ENCODE assay signal across 8 mouse cellular contexts in genomic region chr2:29054545-29054935, GRCm38 (mm10). TPM values are rescaled to one million over a fixed set of nuclear protein-coding genes. Genes with fewer than 3 reads are reported as not detected.
DNase-seq lines count a peak whose midpoint lies in the region; ATAC-seq and TF ChIP-seq lines count a peak whose summit lies in the region.

No protein-coding gene starts in this region.

- H3K27ac ChIP-seq in kidney, embryonic 15.5 days = no peak overlapping the region
- no peak overlapping the region for H3K27ac ChIP-seq in cortical plate, adult 2 months (ENCODE audit: insufficient read depth, low read length)
- no peak overlapping the region for H3K27ac ChIP-seq in hindbrain, embryonic 15.5 days (replicated peaks)
- no peak overlapping the region for H3K27ac ChIP-seq in midbrain, embryonic 14.5 days (replicated peaks; ENCODE audit: low read depth, low read length)

- H3K36me3 ChIP-seq in kidney, embryonic 15.5 days = no peaks in the 10 kb centered on the region
- H3K36me3 ChIP-seq in hindbrain, embryonic 15.5 days = no peaks in the 10 kb centered on the region
- no peaks in the 10 kb centered on the region for H3K36me3 ChIP-seq in midbrain, embryonic 14.5 days (ENCODE audit: control insufficient read depth, insufficient read depth, low read length)

- no peak for DNase-seq in kidney, adult 18-20 months
- no peak for DNase-seq in midbrain, embryonic 14.5 days
- no peak for DNase-seq in frontal cortex, postnatal 36 days (ENCODE audit: low spot score in 2 of 2)
- no peak for DNase-seq in cerebellum, postnatal 36 days
- no peak for DNase-seq in adrenal gland, adult 8-10 months

- peaks cover 12% of the 10 kb centered on the region for H3K4me1 ChIP-seq in kidney, embryonic 15.5 days
- H3K4me1 ChIP-seq in cortical plate, adult 2 months (ENCODE audit: control insufficient read depth, insufficient read depth, low read length) = no peaks in the 10 kb centered on the region
- peaks cover 11% of the 10 kb centered on the region for H3K4me1 ChIP-seq in hindbrain, embryonic 15.5 days (replicated peaks)
- peaks cover 17% of the 10 kb centered on the region for H3K4me1 ChIP-seq in midbrain, embryonic 14.5 days (ENCODE audit: control insufficient read depth, insufficient read depth, low read length)

- peak; percentile 52 for ATAC-seq in kidney, embryonic 15.5 days (replicated peaks; ENCODE audit: low FRiP score)
- ATAC-seq in hindbrain, embryonic 15.5 days (ENCODE audit: low FRiP score, low read depth) = peak; percentile 44; the same call in 1 of the 2 replicates
- ATAC-seq in midbrain, embryonic 14.5 days (ENCODE audit: low FRiP score, low TSS enrichment) = no peak

- peak overlapping the region; percentile 46 for H3K9ac ChIP-seq in kidney, embryonic 15.5 days
- H3K9ac ChIP-seq in hindbrain, embryonic 15.5 days = peak overlapping the region; percentile 33
- peak overlapping the region; percentile 56 for H3K9ac ChIP-seq in midbrain, embryonic 14.5 days (replicated peaks; ENCODE audit: low read length)

- peak overlapping the region; percentile 49 for H3K4me3 ChIP-seq in kidney, embryonic 15.5 days (replicated peaks)
- H3K4me3 ChIP-seq in cortical plate, adult 2 months (ENCODE audit: insufficient read depth, low read length) = peak overlapping the region; percentile 33; the same call in 1 of the 2 replicates
- H3K4me3 ChIP-seq in hindbrain, embryonic 15.5 days = peak overlapping the region; percentile 46
- peak overlapping the region; percentile 47 for H3K4me3 ChIP-seq in midbrain, embryonic 14.5 days (replicated peaks; ENCODE audit: low read depth, low read length)

- H3K9me3 ChIP-seq in kidney, embryonic 15.5 days (replicated peaks) = no peaks in the 10 kb centered on the region
- H3K9me3 ChIP-seq in hindbrain, embryonic 15.5 days = no peaks in the 10 kb centered on the region
- no peaks in the 10 kb centered on the region for H3K9me3 ChIP-seq in midbrain, embryonic 14.5 days (ENCODE audit: control insufficient read depth, low read length)

- TF ChIP-seq CTCF in cortical plate, adult 2 months (IDR thresholded peaks at IDR 0.05; ENCODE audit: extremely low read depth, insufficient read depth, low read length) = no peak

- peak overlapping the region; percentile 69 for H3K4me2 ChIP-seq in kidney, embryonic 15.5 days
- H3K4me2 ChIP-seq in hindbrain, embryonic 15.5 days = peak overlapping the region; percentile 71
- peak overlapping the region; percentile 78 for H3K4me2 ChIP-seq in midbrain, embryonic 14.5 days (ENCODE audit: low read length)

- TF ChIP-seq POLR2A in cortical plate, adult 2 months (IDR thresholded peaks at IDR 0.05; ENCODE audit: extremely low read depth, insufficient read depth, low read length) = no peak

- H3K27me3 ChIP-seq in kidney, embryonic 15.5 days = peaks cover 73% of the 10 kb centered on the region
- H3K27me3 ChIP-seq in hindbrain, embryonic 15.5 days = peaks cover 34% of the 10 kb centered on the region
- peaks cover 18% of the 10 kb centered on the region for H3K27me3 ChIP-seq in midbrain, embryonic 14.5 days (ENCODE audit: control insufficient read depth, insufficient read depth, low read length)

- WGBS in kidney, embryonic 15.5 days = 2% methylated on average over 30 of the region's 30 CpGs
- WGBS in hindbrain, embryonic 15.5 days = under 1% methylated on average over 30 of the region's 30 CpGs
- 2% methylated on average over 30 of the region's 30 CpGs for WGBS in midbrain, embryonic 14.5 days

RNA-seq across cellular contexts. Expression of gene Cfap77, which starts 0.3 kb away (rescaled TPM):
- polyA plus RNA-seq in kidney, embryonic 15.5 days (2015; fragmentation: Nextera tagmentation; extraction: Ambion mirVana) = 0.31 and 0.35 TPM in 2 replicates
- polyA plus RNA-seq in cortical plate, adult 2 months (2012; rRNA removed) = 0.15 TPM in 1 of 2 replicates, not detected in the other
- 0.78 and 1.5 TPM in 2 replicates for polyA plus RNA-seq in hindbrain, embryonic 15.5 days (2015; fragmentation: Nextera tagmentation; extraction: Ambion mirVana)
- polyA plus RNA-seq in midbrain, embryonic 14.5 days (2014; fragmentation: Nextera tagmentation; extraction: Ambion mirVana) = 1.1 and 1.3 TPM in 2 replicates
- 1 to 10 TPM in 2 of 4 experiments, under 1 TPM in 2; 0.44 to 1.6 (median 0.93) TPM for total RNA-seq in adrenal gland, adult 8-10 months (2022)

RNA-seq across cellular contexts. Expression of gene Ttf1, which starts 5.5 kb away (rescaled TPM):
- 11.5 and 11.7 TPM in 2 replicates for polyA plus RNA-seq in kidney, embryonic 15.5 days (2015; fragmentation: Nextera tagmentation; extraction: Ambion mirVana)
- polyA plus RNA-seq in cortical plate, adult 2 months (2012; rRNA removed) = 15.3 and 19.0 TPM in 2 replicates
- 6.8 and 7.1 TPM in 2 replicates for polyA plus RNA-seq in hindbrain, embryonic 15.5 days (2015; fragmentation: Nextera tagmentation; extraction: Ambion mirVana)
- polyA plus RNA-seq in midbrain, embryonic 14.5 days (2014; fragmentation: Nextera tagmentation; extraction: Ambion mirVana) = 6.9 and 7.4 TPM in 2 replicates
- total RNA-seq in adrenal gland, adult 8-10 months (2022) = 10 to 100 TPM; 12.4 to 23.3 (median 14.7) TPM
